Mouse (Mus musculus) spleen, postnatal 14 days (tissue): ENCODE measurements around the gene Klf13.

Experiments
- DNase-seq, 2 experiments: peaks; one replicate each; pipeline ENCODE4 v3.0.0; 2021 to 2022; ENCODE audit warnings: low spot score in 2 of 2

The Klf13 gene

GRCm38 (mm10) chr7:63949176-63949575 is 10.5 kb upstream of the Klf13 start:
- no peak for DNase-seq

GRCm38 (mm10) chr7:63947514-63948487 is 9.1 kb upstream of the Klf13 start:
- no peak for DNase-seq

GRCm38 (mm10) chr7:63943946-63944345 is 5.2 kb upstream of the Klf13 start:
- no peak for DNase-seq

- DNase-seq = no peak
These were observed 2.8 kb upstream of the Klf13 start for GRCm38 (mm10) chr7:63941501-63941900.

- DNase-seq = no peak
These were observed 2.3 kb upstream of the Klf13 start for GRCm38 (mm10) chr7:63941050-63941449.

GRCm38 (mm10) chr7:63940321-63940720 is 1.6 kb upstream of the Klf13 start:
- DNase-seq = no peak

- peak; percentile 76 for DNase-seq
These were observed 759 bp upstream of the Klf13 start for GRCm38 (mm10) chr7:63939397-63939951.

- peak in 1 of 2 experiments; percentile 58 for DNase-seq
These were observed 425 bp downstream of the Klf13 start for GRCm38 (mm10) chr7:63938066-63938913.

- DNase-seq = peak; percentile 80 to 86
These were observed 1.3 kb downstream of the Klf13 start for GRCm38 (mm10) chr7:63937236-63938065.

- no peak for DNase-seq
These were observed 1.8 kb downstream of the Klf13 start for GRCm38 (mm10) chr7:63936986-63937235.

- peak; percentile 65 to 74 for DNase-seq
These were observed 2.3 kb downstream of the Klf13 start for GRCm38 (mm10) chr7:63936188-63936985.

GRCm38 (mm10) chr7:63935809-63936187 is 2.9 kb downstream of the Klf13 start:
- no peak for DNase-seq

- no peak for DNase-seq
These were observed 4.2 kb downstream of the Klf13 start for GRCm38 (mm10) chr7:63934530-63934929.

- no peak for DNase-seq
These were observed 4.8 kb downstream of the Klf13 start for GRCm38 (mm10) chr7:63933905-63934304.

GRCm38 (mm10) chr7:63932461-63932860 is 6.3 kb downstream of the Klf13 start:
- DNase-seq = no peak

GRCm38 (mm10) chr7:63930766-63931165 is 7.9 kb downstream of the Klf13 start:
- no peak for DNase-seq

- DNase-seq = no peak
These were observed 8.6 kb downstream of the Klf13 start for GRCm38 (mm10) chr7:63930132-63930531.

- DNase-seq = no peak
These were observed 9.6 kb downstream of the Klf13 start for GRCm38 (mm10) chr7:63929080-63929479.

- no peak for DNase-seq
These were observed 11.6 kb downstream of the Klf13 start for GRCm38 (mm10) chr7:63927121-63927520.

GRCm38 (mm10) chr7:63926492-63926891 is 12.2 kb downstream of the Klf13 start:
- no peak for DNase-seq
